Mouse (Mus musculus) thymus, adult 2 months (tissue): ENCODE measurements around the gene Synpo2.

Experiments used
- CTCF ChIP-seq: fragments of 200-500 bp; IDR thresholded peaks from 2 replicates; pipeline ENCODE4 v1.5.1; 2012; ENCODE audit warnings: mild to moderate bottlenecking, control low read depth, low read length, moderate library complexity, borderline replicate concordance; ENCODE audit not compliant: control insufficient read depth, poor library complexity, insufficient read depth; ENCODE audit errors: extremely low read depth
- POLR2A ChIP-seq: fragments of 200-500 bp; IDR thresholded peaks from 2 replicates; pipeline ENCODE4 v1.6.1; 2012; ENCODE audit warnings: mild to moderate bottlenecking, low read length, control low read depth, moderate library complexity; ENCODE audit not compliant: control insufficient read depth, poor library complexity, insufficient read depth; ENCODE audit errors: extremely low read depth

GRCm38 (mm10) chr3:123085871-123086501 is 150.0 kb downstream of the Synpo2 start:
- TF ChIP-seq CTCF (no peak), POLR2A (no peak)
